Mouse (Mus musculus) frontal cortex, adult (tissue): ENCODE data around the gene Klrg1.

Experiments used
- ATAC-seq: cut with Nextera tagmentation; 2 replicates; pipeline ENCODE4 v1.9.2; 2017; ENCODE audit warnings: mild to moderate bottlenecking, moderate library complexity, mixed read lengths; ENCODE audit not compliant: low TSS enrichment

Klrg1 gene

DNA sequence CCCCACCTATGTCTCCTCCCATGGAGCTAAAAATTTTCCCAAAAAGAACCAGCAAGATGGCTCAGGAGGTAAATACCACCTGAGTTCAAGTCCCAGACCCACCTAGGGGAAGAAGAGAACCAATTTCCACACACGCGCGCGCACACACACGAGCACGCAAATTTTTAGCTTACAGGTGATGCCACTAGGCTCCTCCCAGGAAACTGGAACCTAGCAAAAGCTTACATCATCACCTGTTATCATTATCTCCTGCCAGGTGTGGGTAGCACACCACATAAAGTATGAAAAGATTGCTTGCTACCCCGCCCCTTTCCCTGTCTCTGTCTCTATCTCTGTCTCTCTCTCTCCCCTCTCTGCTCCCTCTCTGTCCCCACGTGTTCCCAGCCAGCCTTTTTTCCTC lies 10.4 kb upstream of the Klrg1 start:
- ATAC-seq = no peak

- ATAC-seq = no peak
Observed at GRCm38 (mm10) chr6:122292184-122292583, 9.5 kb upstream of the Klrg1 start.

DNA sequence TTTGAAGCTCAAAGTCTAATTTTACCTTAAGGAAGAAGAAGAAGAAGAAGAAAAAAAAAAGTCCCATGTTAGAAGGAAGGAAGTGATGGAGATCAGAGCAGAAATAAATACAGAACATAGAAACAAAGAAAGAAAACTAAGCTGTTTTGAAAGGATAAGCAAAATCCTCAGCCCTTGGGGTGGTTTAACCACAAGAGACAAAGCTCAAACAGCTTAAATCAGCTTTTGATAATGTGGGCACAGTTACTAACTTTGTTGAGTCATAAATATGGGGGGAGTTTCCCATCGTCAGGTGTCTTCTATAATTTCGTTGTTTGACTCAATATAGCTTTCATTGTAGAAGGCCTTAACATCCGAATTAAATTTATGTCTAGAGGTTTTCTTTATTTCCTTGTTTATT lies 9.1 kb upstream of the Klrg1 start:
- no peak for ATAC-seq

DNA sequence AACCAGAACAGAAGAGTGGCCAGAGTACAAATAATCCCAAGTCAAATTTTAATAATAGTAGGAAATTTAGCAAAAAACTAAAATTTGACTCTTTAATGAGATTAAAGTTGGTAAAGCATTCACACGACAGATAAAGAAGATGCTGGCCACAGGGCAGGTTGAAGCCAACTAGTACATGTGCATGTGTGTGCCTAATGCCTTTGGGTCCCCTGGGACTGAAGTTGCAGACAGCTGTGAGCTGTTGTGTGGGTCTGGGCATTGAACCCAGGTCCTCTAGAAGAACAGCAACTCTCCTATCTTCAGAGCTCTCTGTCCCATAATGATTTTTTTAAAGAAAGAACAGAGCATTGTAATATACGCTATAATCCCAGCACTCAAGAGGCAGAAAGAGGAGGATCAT lies 8.6 kb upstream of the Klrg1 start:
- ATAC-seq = no peak

GRCm38 (mm10) chr6:122290253-122290652 lies 7.6 kb upstream of the Klrg1 start:
- no peak for ATAC-seq

- no peak for ATAC-seq
Observed at GRCm38 (mm10) chr6:122289313-122289712, 6.6 kb upstream of the Klrg1 start.

DNA sequence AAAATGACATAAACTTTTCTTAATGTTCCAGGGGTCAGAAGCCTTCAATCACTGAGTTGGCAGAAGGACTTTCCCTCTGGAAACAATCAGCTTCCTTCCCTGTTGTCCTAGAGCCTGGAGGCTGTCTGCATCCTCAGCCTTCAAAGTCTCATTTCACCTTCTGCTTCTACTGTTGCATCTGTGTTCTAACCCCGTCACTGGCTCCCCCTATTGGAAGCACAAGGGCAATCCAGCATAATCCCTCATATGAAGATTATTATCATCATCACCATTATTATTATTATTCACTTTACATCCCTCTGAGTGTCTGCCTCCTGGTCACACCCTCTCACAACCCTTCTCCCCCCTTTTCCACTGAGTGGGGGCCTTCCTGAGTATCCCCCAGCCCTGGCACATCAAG lies 5.6 kb upstream of the Klrg1 start:
- no peak for ATAC-seq

DNA sequence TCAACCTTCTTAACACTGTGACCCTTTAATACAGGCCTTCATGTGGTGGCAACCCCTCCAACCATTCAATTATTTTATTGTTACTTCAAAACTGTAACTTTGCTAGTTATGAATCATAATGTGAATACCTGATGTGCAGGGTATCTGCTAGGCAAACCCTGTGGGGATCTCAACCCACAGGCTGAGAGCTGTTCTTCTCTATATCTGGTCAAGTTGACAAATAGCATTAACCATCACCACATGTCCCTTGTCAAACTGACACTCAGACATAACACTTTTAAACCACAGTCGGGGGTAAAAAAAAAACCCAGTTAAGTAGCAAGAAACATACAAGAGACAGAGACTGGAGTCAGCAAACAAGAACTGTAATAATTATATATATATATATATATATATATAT lies 2.1 kb upstream of the Klrg1 start:
- ATAC-seq = no peak

DNA sequence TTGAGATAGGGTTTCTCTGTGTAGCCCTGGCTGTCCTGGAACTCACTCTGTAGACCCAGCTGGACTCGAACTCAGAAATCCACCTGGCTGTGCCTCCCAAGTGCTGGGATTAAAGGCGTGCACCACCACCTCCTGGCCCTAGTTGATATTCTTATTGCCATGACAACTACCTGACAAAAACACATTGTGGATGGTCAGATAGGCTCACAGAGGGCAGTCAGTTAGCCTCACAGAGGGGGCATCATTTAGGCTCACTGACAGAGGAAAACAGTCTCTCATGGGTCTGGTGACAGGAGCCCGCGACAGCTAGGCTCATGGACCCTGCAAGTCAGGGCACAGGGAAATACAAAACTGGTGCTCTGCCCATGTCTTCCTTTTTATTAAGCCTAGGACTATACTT lies 1.6 kb upstream of the Klrg1 start:
- no peak for ATAC-seq

- no peak for ATAC-seq
Observed at GRCm38 (mm10) chr6:122283429-122283828, 747 bp upstream of the Klrg1 start.

- ATAC-seq = peak; percentile 94
Observed at GRCm38 (mm10) chr6:122276565-122276964, 6.1 kb downstream of the Klrg1 start.

DNA sequence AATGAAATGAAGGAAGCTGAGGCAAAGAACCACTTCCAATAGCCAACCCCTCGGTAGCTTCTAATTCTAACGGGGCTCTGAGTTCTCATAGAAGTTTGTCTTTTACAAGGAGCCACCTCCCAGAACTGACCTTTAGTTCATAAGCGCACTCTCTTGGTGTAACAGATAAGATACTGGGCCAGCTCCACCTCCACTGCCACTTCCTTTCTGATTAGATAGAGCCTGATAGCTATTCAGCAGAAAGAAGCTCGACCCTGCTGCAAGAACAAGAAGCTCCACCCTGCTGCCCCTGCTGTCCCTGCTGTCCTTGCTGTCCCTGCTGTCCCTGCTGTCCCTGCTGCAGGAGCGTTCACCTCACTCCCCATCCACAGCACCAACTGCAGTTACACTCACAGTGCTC lies 8.1 kb downstream of the Klrg1 start:
- no peak for ATAC-seq

GRCm38 (mm10) chr6:122270152-122270551 lies 12.5 kb downstream of the Klrg1 start:
- ATAC-seq = peak; percentile 50; the same call in 1 of the 2 replicates

GRCm38 (mm10) chr6:122269170-122269569 lies 13.5 kb downstream of the Klrg1 start:
- no peak for ATAC-seq

- no peak for ATAC-seq
Observed at GRCm38 (mm10) chr6:122268561-122268960, 14.1 kb downstream of the Klrg1 start.

DNA sequence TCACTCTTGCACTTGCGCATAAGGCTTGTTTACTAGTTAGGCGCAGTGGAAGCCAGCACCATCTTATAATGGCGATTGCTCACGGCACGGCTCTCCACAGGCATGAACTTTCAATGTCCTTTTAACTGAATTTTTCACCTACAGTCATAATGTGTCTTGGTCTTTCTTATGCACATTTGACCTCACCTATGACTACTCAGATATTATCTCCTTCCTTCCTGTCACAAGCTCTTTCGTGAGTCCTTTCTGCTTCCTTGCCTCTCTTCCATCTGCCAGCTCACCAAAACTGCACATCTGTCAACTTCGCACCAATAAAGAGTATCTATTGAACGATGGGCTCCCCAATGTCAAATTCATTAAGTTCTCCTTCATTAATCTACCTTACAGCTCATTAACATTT lies 20.1 kb downstream of the Klrg1 start:
- no peak for ATAC-seq

- ATAC-seq = no peak
Observed at GRCm38 (mm10) chr6:122252146-122252545, 30.5 kb downstream of the Klrg1 start.

- ATAC-seq = no peak
Observed at GRCm38 (mm10) chr6:122250033-122250432, 32.6 kb downstream of the Klrg1 start.
